Mouse (Mus musculus) erythroblast, embryonic 14.5 days (primary cell): ENCODE data around the gene Plxnc1.

Experiments
- GATA1 ChIP-seq: IDR thresholded peaks from 2 replicates; pipeline ENCODE4 v1.6.1; 2012; ENCODE audit warnings: low read length, inconsistent platforms, mixed read lengths
- TAL1 ChIP-seq: IDR thresholded peaks from 3 replicates; pipeline ENCODE4 v1.6.1; 2012; ENCODE audit warnings: low read length, inconsistent platforms, mixed read lengths

DNA sequence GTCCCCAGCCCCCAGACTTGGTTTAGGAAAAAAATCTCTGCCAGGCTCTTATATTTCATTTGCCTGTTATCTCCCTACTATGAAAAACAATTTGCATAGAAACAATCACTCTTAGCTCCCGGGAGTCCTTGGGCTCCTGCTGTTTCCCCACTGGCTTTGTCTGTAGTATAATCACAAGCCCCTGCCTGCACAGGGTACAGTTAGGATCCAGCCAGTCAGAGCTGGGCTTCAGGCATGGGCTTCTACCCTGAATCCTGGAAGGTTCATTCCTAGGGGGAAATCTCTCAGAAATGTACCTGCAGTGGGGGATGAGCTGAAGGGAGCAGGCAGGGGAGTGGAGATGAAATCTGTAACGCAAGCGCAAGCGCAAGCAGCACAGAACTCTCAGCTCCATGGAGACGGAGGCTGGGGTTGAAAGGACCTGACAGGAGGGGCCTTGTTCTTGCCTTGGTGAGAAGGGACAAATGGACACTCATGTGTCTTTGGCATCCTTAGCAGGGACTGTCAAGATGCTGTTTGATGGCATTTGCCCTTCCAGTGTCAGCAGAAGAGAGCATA is 33.7 kb upstream of the Plxnc1 start:
- TF ChIP-seq TAL1 (no peak), GATA1 (no peak)
